Mouse (Mus musculus) liver, embryonic 14.5 days (tissue): ENCODE measurements around the gene Serpina3b.

Source experiments
- CTCF ChIP-seq: IDR thresholded peaks from 2 replicates; pipeline ENCODE4 v1.5.1; 2016; ENCODE audit warnings: antibody characterized with exemption, low read depth, control low read depth
- EP300 ChIP-seq: IDR thresholded peaks from 2 replicates; pipeline ENCODE4 v1.6.1; 2016; ENCODE audit warnings: antibody characterized with exemption, low read depth

GRCm38 (mm10) chr12:104114921-104115579, 12.7 kb upstream of the Serpina3b start:
- no peak for TF ChIP-seq CTCF
- no peak for TF ChIP-seq EP300
